Mouse (Mus musculus): ENCODE measurements around the gene Mfsd14a. TPM values are rescaled to one million over a fixed set of nuclear protein-coding genes. Genes with fewer than 3 reads are reported as not detected.

The Mfsd14a gene
- total RNA-seq, 1 experiment: 117 TPM

- no peak overlapping the region for H3K27ac ChIP-seq (ENCODE audit: insufficient read depth, low read depth, low read length, poor library complexity, severe bottlenecking)
Observed at GRCm38 (mm10) chr3:116646387-116646786, 16.1 kb downstream of the Mfsd14a start.

GRCm38 (mm10) chr3:116642373-116642772 is 20.1 kb downstream of the Mfsd14a start:
- no peak overlapping the region for H3K27ac ChIP-seq (ENCODE audit: insufficient read depth, low read depth, low read length, poor library complexity, severe bottlenecking)
- no peak overlapping the region for H3K9ac ChIP-seq (ENCODE audit: insufficient read depth, low read depth, low read length, poor library complexity, severe bottlenecking)
- H3K9me3 ChIP-seq (ENCODE audit: control insufficient read depth, insufficient read depth, low read depth, low read length): no peaks in the 10 kb centered on the region
- TF ChIP-seq ZC3H11A (IDR thresholded peaks at IDR 0.05; ENCODE audit: borderline replicate concordance, low read depth, low read length): no peak
- TF ChIP-seq MAFK (IDR thresholded peaks at IDR 0.05; ENCODE audit: insufficient read depth, low read depth, low read length): no peak
- no peak for TF ChIP-seq CHD2 (IDR thresholded peaks at IDR 0.05; ENCODE audit: low read depth, low read length)
- no peak for TF ChIP-seq ZNF384 (IDR thresholded peaks at IDR 0.05; ENCODE audit: low read depth, low read length)
- no peak for TF ChIP-seq HCFC1 (IDR thresholded peaks at IDR 0.05; ENCODE audit: borderline replicate concordance, insufficient read depth, low read length)
- H3K4me3 ChIP-seq (ENCODE audit: insufficient read depth in 1 of 2, low read depth in 1 of 2, low read length in 2 of 2, poor library complexity in 1 of 2, severe bottlenecking in 1 of 2): no peak overlapping the region
- H3K4me1 ChIP-seq (ENCODE audit: control insufficient read depth in 2 of 2, insufficient read depth in 2 of 2, low read length in 2 of 2, poor library complexity in 1 of 2): peaks cover 2 to 8% of the 10 kb centered on the region in 2 experiments; a peak in 2 of 4 replicates
- H3K36me3 ChIP-seq (ENCODE audit: control insufficient read depth, insufficient read depth, low read length, poor library complexity, severe bottlenecking): peaks cover 35% of the 10 kb centered on the region
- no peak for DNase-seq (ENCODE audit: low read depth, low spot score)
- in situ Hi-C loops (cut with MboI; ENCODE audit: low sequenced_read_pairs in 2 of 2, unreplicated experiment in 2 of 2): no loop called here

More at GRCm38 (mm10) chr3:116646387-116646786, 16.1 kb downstream of the Mfsd14a start:
- in situ Hi-C loops (cut with MboI; ENCODE audit: low sequenced_read_pairs in 2 of 2, unreplicated experiment in 2 of 2): no loop called here
- H3K9ac ChIP-seq (ENCODE audit: insufficient read depth, low read depth, low read length, poor library complexity, severe bottlenecking): no peak overlapping the region
- TF ChIP-seq ZC3H11A (IDR thresholded peaks at IDR 0.05; ENCODE audit: borderline replicate concordance, low read depth, low read length) (no peak), HCFC1 (IDR thresholded peaks at IDR 0.05; ENCODE audit: borderline replicate concordance, insufficient read depth, low read length) (no peak)
- no peak overlapping the region for H3K4me3 ChIP-seq (ENCODE audit: insufficient read depth in 1 of 2, low read depth in 1 of 2, low read length in 2 of 2, poor library complexity in 1 of 2, severe bottlenecking in 1 of 2)
- peaks cover 26% of the 10 kb centered on the region for H3K36me3 ChIP-seq (ENCODE audit: control insufficient read depth, insufficient read depth, low read length, poor library complexity, severe bottlenecking)
- H3K9me3 ChIP-seq (ENCODE audit: control insufficient read depth, insufficient read depth, low read depth, low read length): no peaks in the 10 kb centered on the region
- H3K4me1 ChIP-seq (ENCODE audit: control insufficient read depth in 2 of 2, insufficient read depth in 2 of 2, low read length in 2 of 2, poor library complexity in 1 of 2): peaks cover under 1 to 5% of the 10 kb centered on the region in 2 experiments; a peak in 3 of 4 replicates
- DNase-seq (ENCODE audit: low read depth, low spot score): no peak

GRCm38 (mm10) chr3:116641811-116642371 is 20.6 kb downstream of the Mfsd14a start:
- Histone ChIP-seq H3K4me3 (ENCODE audit: insufficient read depth in 1 of 2, low read depth in 1 of 2, low read length in 2 of 2, poor library complexity in 1 of 2, severe bottlenecking in 1 of 2) (no peak overlapping the region), H3K27ac (ENCODE audit: insufficient read depth, low read depth, low read length, poor library complexity, severe bottlenecking) (no peak overlapping the region), H3K9ac (ENCODE audit: insufficient read depth, low read depth, low read length, poor library complexity, severe bottlenecking) (no peak overlapping the region), H3K9me3 (ENCODE audit: control insufficient read depth, insufficient read depth, low read depth, low read length) (no peaks in the 10 kb centered on the region), H3K36me3 (ENCODE audit: control insufficient read depth, insufficient read depth, low read length, poor library complexity, severe bottlenecking) (peaks cover 34% of the 10 kb centered on the region), H3K4me1 (ENCODE audit: control insufficient read depth in 2 of 2, insufficient read depth in 2 of 2, low read length in 2 of 2, poor library complexity in 1 of 2) (peaks cover 2 to 8% of the 10 kb centered on the region in 2 experiments; a peak in 2 of 4 replicates)
- DNase-seq (ENCODE audit: low read depth, low spot score): no peak
- in situ Hi-C loops (cut with MboI; ENCODE audit: low sequenced_read_pairs in 2 of 2, unreplicated experiment in 2 of 2): no loop called here
- TF ChIP-seq ZNF384 (IDR thresholded peaks at IDR 0.05; ENCODE audit: low read depth, low read length) (no peak), HCFC1 (IDR thresholded peaks at IDR 0.05; ENCODE audit: borderline replicate concordance, insufficient read depth, low read length) (no peak), MAFK (IDR thresholded peaks at IDR 0.05; ENCODE audit: insufficient read depth, low read depth, low read length) (no peak), CHD2 (IDR thresholded peaks at IDR 0.05; ENCODE audit: low read depth, low read length) (no peak), ZC3H11A (IDR thresholded peaks at IDR 0.05; ENCODE audit: borderline replicate concordance, low read depth, low read length) (no peak)

GRCm38 (mm10) chr3:116640024-116640423 is 22.5 kb downstream of the Mfsd14a start:
- Histone ChIP-seq H3K9me3 (ENCODE audit: control insufficient read depth, insufficient read depth, low read depth, low read length) (no peaks in the 10 kb centered on the region), H3K9ac (ENCODE audit: insufficient read depth, low read depth, low read length, poor library complexity, severe bottlenecking) (no peak overlapping the region), H3K27ac (ENCODE audit: insufficient read depth, low read depth, low read length, poor library complexity, severe bottlenecking) (no peak overlapping the region), H3K4me3 (ENCODE audit: insufficient read depth in 1 of 2, low read depth in 1 of 2, low read length in 2 of 2, poor library complexity in 1 of 2, severe bottlenecking in 1 of 2) (no peak overlapping the region), H3K36me3 (ENCODE audit: control insufficient read depth, insufficient read depth, low read length, poor library complexity, severe bottlenecking) (peaks cover 36% of the 10 kb centered on the region), H3K4me1 (ENCODE audit: control insufficient read depth in 2 of 2, insufficient read depth in 2 of 2, low read length in 2 of 2, poor library complexity in 1 of 2) (peaks cover 3 to 10% of the 10 kb centered on the region in 2 experiments; a peak in 2 of 4 replicates)
- TF ChIP-seq ZNF384 (IDR thresholded peaks at IDR 0.05; ENCODE audit: low read depth, low read length) (no peak), ZC3H11A (IDR thresholded peaks at IDR 0.05; ENCODE audit: borderline replicate concordance, low read depth, low read length) (no peak), HCFC1 (IDR thresholded peaks at IDR 0.05; ENCODE audit: borderline replicate concordance, insufficient read depth, low read length) (no peak), CHD2 (IDR thresholded peaks at IDR 0.05; ENCODE audit: low read depth, low read length) (no peak), MAFK (IDR thresholded peaks at IDR 0.05; ENCODE audit: insufficient read depth, low read depth, low read length) (no peak)
- in situ Hi-C loops (cut with MboI; ENCODE audit: low sequenced_read_pairs in 2 of 2, unreplicated experiment in 2 of 2): no loop called here
- DNase-seq (ENCODE audit: low read depth, low spot score): no peak
